Mouse (Mus musculus): Measurements from ENCODE around the gene Vsnl1.

Gene Vsnl1

GRCm38 (mm10) chr12:11370056-11370455 is 66.4 kb downstream of the Vsnl1 start:
- DNase-seq: peak; percentile 33

GRCm38 (mm10) chr12:11367099-11367765 is 69.2 kb downstream of the Vsnl1 start:
- DNase-seq: no peak

DNA sequence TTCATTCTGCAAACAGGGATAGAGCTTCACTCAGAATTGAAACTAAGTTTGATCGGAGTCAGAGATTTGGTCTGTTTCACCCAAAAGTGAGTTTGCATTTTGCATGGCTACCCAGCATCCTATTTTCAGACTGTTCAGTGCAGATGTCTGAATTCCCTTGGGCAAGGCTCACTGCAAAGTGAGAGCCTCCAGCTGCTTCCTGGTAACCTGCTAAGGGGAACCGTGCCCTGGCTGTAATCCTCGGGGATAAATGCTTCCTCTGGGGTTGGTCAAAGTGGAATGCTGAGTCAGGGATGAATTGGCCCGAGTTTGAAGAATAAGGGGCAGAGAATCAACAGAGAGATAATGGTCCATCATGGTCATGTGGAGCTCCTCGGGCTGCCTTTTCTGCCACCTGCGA is 71.5 kb downstream of the Vsnl1 start:
- no peak for DNase-seq

- DNase-seq: no peak
Measured at GRCm38 (mm10) chr12:11362435-11362834, 74.0 kb downstream of the Vsnl1 start.

GRCm38 (mm10) chr12:11350895-11351294 is 85.5 kb downstream of the Vsnl1 start:
- DNase-seq: peak; percentile 88

DNA sequence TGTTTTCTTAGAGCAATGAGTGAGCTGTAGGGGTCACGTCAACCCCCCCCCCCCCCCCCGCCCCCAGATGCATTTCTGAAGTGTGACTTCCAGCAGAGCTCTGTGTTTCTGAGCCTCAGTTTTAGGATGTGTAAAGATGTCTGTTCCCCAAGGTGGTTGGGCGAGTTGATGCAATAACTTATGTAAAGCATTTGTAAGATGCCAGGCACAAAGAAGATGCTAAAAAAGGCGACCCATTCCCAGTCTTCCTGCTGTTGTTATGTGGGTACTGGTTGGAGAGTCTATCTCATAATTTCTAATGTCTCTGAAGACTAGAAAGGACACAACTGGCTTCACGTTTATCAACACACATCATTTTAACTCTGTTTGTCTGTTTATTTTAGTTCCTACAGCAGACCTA is 86.5 kb downstream of the Vsnl1 start:
- no peak for DNase-seq

DNA sequence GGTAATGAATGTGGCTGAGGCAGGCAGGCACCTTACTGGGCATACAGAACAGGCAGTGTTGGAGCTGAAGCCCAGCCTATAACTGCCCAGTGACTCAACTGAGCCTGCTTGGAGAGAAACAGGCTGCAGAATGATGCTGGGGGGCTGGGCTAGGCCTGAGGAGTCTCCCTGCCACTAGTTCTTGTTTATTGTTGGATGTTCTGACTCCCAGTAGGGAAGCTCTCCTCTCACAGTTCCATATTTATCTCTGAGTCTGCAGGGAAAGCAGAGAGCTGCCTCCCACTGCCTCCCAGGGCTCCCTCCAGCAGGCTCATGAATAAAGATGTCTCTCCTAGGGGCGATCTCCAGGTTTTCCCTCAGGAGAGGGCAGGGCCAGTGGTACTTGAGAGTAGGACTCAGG is 88.0 kb downstream of the Vsnl1 start:
- peak; percentile 58 for DNase-seq

DNA sequence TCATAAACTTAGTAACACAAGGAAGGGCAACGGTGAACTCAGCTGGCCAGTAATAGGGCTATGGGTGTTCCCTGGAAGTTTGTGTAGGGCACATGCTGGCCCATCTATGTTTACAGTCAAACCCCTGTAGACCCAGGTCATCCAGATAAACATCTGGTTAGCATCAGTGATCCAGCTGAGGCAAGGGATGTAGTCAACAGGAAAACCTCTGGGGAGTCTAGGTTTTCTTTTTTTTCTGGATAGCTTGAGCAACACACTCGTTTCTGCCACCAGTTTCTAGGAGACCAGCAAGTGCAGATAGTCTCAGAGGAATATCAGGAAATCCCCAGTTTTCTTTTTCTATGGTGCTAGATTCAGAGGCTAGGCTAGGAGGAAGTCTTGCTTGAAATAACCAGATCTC is 90.5 kb downstream of the Vsnl1 start:
- DNase-seq: no peak

GRCm38 (mm10) chr12:11342020-11342600 is 94.3 kb downstream of the Vsnl1 start:
- DNase-seq: no peak

- DNase-seq: no peak
Measured at GRCm38 (mm10) chr12:11338251-11338650, 98.2 kb downstream of the Vsnl1 start.

GRCm38 (mm10) chr12:11336845-11337244 is 99.6 kb downstream of the Vsnl1 start:
- DNase-seq: peak; percentile 60

GRCm38 (mm10) chr12:11326483-11326882 is 109.9 kb downstream of the Vsnl1 start:
- no peak for DNase-seq

- no peak for DNase-seq
Measured at GRCm38 (mm10) chr12:11324480-11324879, 111.9 kb downstream of the Vsnl1 start.

DNA sequence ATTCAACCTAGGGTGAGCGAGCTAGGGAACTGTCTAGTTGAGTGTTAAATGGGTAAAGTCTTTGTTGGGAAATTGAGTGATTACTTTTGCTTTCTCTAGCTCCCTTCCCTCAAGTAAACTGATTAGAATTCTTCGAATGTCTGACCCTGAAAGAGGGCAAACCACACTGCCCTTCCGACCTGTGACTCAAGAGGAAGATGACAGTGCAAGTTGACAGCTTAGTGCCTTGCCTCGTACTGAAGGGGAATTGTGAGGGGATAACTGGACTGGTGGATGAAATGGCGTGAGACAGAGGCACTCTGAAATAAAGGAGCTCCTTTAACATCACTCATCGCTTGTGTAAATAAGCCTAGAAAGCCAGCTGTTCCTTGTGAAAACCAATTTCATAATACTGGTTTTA is 118.7 kb downstream of the Vsnl1 start:
- DNase-seq: no peak

GRCm38 (mm10) chr12:11313840-11314239 is 122.6 kb downstream of the Vsnl1 start:
- no peak for DNase-seq

DNA sequence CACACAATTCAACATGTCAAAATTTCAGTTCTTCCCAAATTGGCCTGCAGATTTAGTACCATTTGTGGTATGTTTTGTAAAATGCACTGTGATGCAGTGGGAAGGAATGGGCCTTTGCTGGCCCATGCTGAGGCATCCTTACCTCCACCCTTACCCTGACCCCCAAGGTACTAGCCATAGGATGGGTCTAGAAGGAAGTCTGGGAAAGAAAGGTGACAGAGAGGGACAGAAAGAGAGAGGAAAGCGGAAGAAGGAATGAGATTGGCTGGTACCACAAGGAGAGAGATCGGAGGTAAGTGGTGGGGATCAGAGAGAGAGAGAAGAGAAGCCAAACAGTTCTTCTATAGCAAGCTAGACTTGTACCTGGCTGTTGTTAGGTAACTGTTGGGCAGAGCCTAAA is 125.3 kb downstream of the Vsnl1 start:
- DNase-seq: no peak

GRCm38 (mm10) chr12:11306753-11307645 is 129.4 kb downstream of the Vsnl1 start:
- no peak for DNase-seq

- DNase-seq: no peak
Measured at GRCm38 (mm10) chr12:11300858-11301257, 135.6 kb downstream of the Vsnl1 start.

- no peak for DNase-seq
Measured at GRCm38 (mm10) chr12:11286382-11286781, 150.0 kb downstream of the Vsnl1 start.

DNA sequence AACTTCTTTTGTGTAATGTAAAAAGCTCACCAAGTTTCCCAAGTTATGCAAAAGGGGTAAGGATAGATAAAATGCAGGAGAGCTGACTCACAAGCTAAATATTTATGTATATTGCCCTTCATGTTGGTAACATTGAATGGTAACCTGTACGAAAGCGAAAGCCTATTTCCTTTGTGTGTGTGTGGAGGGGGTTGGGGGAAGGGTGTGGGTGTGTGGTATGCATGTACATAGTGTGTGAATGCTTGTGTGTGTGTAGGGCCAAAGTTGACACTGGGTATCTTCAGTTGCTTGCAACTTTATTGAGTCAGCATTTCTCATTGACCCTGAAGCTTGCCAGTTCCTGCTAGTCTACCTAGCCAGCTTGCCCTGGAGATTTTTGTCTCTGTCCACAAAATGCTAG is 154.8 kb downstream of the Vsnl1 start:
- no peak for DNase-seq

- no peak for DNase-seq
Measured at GRCm38 (mm10) chr12:11279886-11280285, 156.5 kb downstream of the Vsnl1 start.

- DNase-seq: no peak
Measured at GRCm38 (mm10) chr12:11277207-11277606, 159.2 kb downstream of the Vsnl1 start.

- DNase-seq: no peak
Measured at GRCm38 (mm10) chr12:11276632-11277031, 159.8 kb downstream of the Vsnl1 start.

Measured in right cerebral cortex, postnatal 14 days (tissue).